Mouse (Mus musculus) 3134 (cell line): ENCODE measurements around the gene Rhbdl3.

Experiments
- DNase-seq: peaks from one replicate; pipeline ENCODE4 v3.0.0-alpha.2; 2011; ENCODE audit warnings: low spot score; ENCODE audit not compliant: insufficient read length; ENCODE audit errors: extremely low read depth

The Rhbdl3 gene

DNA sequence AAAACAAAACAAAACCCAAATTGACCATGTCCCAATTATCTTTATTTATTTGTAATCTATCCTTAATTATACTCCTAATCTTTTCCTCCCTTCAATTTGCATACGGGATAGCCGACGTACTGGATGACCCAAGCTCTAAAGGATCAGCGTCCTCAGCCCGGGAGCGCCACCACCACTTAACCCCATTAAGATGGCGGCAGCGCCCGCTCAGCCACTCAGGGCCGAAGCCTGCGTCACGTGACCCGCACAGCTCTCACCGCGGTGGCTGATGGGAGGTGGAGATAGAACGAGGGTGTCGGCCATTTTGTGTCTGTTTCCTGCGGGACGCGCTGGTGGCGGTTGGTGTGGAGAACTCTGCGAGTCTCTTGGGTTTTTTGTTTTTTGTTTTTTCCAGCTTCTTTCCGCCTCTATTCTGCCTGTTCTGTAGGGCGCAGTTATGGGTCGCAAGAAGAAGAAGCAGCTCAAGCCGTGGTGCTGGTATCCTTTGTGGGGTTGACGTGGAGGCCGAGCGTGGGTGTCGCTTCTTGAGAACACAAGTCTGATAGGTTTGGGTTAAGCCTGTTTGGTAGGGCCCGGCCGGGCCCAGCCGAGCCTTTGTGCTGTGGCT is 82.4 kb downstream of the Rhbdl3 start, which contains the start of gene Zfp207:
Gene Zfp207, plus strand, starts transcription at position 261 of the 607 bp plus-strand sequence.
- peak; percentile 93 for DNase-seq

DNA sequence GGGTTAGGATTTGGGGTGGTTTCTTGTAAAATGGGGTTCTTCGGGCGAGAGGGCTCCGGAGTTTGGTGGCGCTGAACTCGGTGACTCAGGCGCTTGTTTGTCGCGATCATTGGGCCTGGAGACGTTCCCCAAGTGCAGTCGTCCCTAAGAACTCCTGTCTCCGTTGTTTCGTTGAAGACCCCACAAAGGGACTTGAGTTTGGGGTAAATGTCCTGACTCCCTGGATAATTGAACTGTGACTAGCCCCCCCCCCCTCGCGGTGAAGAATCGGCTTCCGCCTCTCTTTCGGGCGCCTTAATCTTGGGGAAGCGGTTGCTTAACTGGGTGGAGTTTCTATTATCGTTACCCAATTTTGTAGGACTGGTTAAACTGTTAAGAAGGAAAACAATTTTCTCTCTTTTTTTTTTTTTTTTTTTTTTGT is 82.9 kb downstream of the Rhbdl3 start:
- DNase-seq, result no peak

DNA sequence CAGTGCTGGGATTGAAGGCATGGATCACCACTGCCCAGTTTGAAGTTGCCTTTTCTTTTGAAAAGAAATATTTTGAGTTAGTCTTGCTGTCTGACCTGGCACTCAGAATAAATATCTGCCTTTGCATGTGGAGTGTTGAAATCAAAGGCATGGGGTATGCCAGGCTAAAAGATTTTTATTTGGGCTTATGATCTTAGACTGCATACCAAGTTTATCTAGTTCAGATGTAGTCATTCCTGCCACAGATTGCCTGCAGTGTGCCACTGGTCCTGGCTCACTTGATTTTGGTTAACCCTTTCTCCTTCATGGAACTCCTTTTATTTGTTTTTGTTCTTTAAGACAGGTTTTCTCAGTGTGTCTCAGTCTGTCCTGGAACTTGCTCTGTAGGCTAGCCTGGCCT is 83.7 kb downstream of the Rhbdl3 start:
- DNase-seq, result no peak

DNA sequence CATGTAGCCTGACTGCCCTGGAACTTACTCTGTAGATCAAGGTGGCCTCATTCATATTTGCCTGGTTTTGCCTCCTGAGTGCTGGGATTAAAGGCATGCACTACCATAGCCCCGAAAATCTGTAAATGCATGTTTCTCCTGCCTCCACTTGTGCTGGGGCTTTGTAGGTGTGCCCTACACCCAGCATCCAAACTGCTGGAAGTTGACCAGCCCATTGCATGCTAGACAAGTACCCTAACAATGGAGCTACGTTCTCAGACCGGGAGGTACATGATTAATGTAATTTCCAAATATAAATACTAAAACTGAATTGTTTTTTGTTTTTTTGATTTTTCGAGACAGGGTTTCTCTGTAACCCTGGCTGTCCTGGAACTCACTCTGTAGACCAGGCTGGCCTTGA is 84.3 kb downstream of the Rhbdl3 start:
- no peak for DNase-seq

DNA sequence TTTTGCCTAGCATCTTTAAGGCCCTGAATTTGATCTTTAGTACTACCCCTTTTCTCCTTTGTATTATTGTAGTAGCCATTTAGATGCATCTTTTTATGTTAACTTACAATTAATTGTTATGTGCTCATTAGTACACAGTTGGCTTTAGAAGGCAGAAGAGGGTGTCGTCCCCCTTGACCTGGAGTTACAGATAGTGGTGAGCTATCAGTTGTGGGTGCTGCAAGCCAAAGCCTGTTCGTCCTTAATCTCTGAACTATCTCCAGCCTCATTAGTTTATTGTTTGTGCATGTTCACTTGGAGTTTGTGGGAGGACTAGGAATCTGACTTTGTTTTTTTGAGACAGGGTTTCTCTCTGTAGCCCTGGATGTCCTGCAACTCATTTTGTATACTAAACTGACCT is 86.1 kb downstream of the Rhbdl3 start:
- DNase-seq, result no peak

DNA sequence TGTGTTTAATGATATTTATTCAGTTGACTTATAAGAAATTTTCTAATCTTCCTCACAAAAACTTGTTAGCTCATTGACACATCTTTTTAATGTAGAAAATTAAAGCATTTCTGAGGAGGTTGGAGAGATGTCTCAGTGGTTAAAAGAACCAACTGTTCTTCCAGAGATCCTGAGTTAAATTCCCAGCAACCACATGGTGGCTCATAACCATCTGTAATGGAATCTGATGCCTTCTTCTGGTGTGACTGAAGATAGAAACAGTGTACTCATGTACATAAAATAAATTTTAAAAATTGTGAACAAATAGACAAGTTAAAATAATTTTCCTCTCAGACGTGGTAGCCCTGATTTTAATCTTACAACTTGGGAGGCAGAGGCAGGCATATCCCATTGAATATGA is 89.2 kb downstream of the Rhbdl3 start:
- no peak for DNase-seq

DNA sequence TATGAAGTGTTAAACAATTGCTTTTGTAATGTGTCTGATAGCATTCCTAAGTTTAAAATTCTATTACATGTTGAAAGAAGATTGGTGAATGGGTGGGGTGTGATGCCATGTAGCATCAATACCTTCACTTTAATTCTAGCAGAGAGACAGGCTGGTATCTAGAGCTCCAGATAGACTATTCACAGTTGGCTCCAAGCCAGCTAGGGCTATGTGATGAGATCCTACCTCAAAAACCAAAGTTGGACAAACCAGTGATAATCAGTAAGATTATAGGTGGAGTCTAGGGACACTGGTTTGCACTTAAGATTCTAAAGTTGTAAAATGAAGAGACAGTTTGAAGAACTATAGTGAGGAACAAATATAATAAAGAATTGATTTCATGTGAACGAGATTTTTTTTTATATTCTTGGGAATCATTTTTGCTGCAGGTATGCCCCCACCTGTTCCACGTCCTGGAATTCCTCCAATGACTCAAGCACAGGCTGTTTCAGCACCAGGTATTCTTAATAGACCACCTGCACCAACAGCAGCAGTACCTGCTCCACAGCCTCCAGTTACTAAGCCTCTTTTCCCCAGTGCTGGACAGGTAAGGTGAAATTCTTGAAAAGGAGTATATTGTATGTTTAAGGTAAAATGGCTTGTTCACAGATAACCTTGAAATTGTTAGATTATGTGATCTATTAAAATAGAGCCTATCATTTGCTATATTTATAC is 90.9 kb downstream of the Rhbdl3 start:
- no peak for DNase-seq

DNA sequence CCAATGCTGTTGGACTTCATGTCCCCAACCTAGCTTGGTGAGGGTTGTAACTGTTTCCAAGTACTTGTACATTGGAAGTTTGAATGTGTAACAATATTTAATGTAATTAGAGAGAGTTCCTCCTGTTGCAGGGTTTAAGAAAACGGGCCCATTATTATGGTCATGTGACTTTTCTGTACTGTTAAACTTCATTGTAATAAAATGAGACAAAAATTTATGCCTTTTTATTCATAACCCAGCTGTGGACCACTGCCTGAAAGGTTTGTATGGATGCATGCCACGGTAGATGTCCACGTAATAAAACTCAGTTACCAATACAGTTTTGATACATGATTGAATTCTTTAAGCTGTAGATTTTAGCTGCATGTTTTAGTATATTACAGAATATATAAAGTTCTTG is 95.2 kb downstream of the Rhbdl3 start:
- DNase-seq, result no peak

DNA sequence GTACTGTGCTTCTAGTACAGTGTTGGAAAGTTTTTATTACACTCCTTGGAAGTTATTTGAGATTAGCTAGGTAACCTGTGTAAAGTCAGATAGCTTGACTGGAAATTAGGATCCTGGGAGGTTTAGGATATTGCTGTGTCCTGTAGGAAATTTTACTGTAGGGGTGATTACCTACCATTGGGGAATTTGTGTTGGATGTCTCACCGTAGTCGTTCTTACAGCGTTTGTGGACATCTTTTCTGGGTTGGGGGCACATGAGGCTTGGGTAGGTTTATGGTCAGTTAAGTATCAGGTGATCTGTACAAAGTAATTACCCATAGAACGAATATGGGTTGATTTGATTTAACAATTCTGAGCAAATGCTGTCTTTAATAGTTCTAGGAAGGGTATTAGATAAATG is 95.9 kb downstream of the Rhbdl3 start:
- no peak for DNase-seq
